Mouse (Mus musculus) CH12.LX (cell line): Measurements from ENCODE around the gene Bcdin3d. TPM values are rescaled to one million over a fixed set of nuclear protein-coding genes. Genes with fewer than 3 reads are reported as not detected.
A peak's percentile ranks its signal among the peaks of the same experiment; 100 is the strongest.

Experiments
- DNase-seq: peaks from one replicate; pipeline ENCODE4 v3.0.0-alpha.2; 2013; ENCODE audit errors: extremely low read depth
- H3K27ac ChIP-seq: 2 replicates; pipeline ENCODE4 v1.5.1; 2012; ENCODE audit warnings: low read depth, mild to moderate bottlenecking, control low read depth, moderate library complexity; ENCODE audit not compliant: insufficient read depth
- H3K27me3 ChIP-seq: replicated peaks from 2 replicates; pipeline ENCODE3; 2012; ENCODE audit warnings: inconsistent platforms
- H3K36me3 ChIP-seq, 2 experiments: replicated peaks in 1 of 2; 2 replicates each; pipeline versions ENCODE3 to v1.6.1; 2012; ENCODE audit warnings: inconsistent platforms in 1 of 2, low read length in 1 of 2, mild to moderate bottlenecking in 1 of 2, mixed read lengths in 1 of 2, moderate library complexity in 1 of 2; ENCODE audit not compliant: control insufficient read depth in 1 of 2, insufficient read depth in 1 of 2
- H3K4me1 ChIP-seq, 2 experiments: 2 replicates each; pipeline ENCODE4 v1.6.1; 2012; ENCODE audit warnings: inconsistent platforms in 1 of 2, moderate library complexity in 1 of 2; ENCODE audit not compliant: insufficient read depth in 2 of 2, control insufficient read depth in 1 of 2
- H3K4me2 ChIP-seq: 2 replicates; pipeline ENCODE4 v1.6.1; 2012; ENCODE audit warnings: low read depth, mild to moderate bottlenecking, control low read depth; ENCODE audit not compliant: poor library complexity, insufficient read depth, severe bottlenecking
- H3K4me3 ChIP-seq, 3 experiments: fragments of 150-350 bp in 1 of 3; sonication (generic) in 1 of 3; replicated peaks in 1 of 3; 2 replicates each; pipeline versions ENCODE3 to v1.5.1; 2011 to 2012; ENCODE audit warnings: low read depth in 2 of 3, low read length in 2 of 3, mild to moderate bottlenecking in 2 of 3, moderate library complexity in 2 of 3, control low read depth in 1 of 3, improper control_type of control experiment in 1 of 3, inconsistent platforms in 1 of 3, mixed read lengths in 1 of 3; ENCODE audit not compliant: poor library complexity in 1 of 3
- H3K79me2 ChIP-seq: replicated peaks from 2 replicates; pipeline ENCODE4 v1.6.1; 2012; ENCODE audit warnings: mild to moderate bottlenecking, moderate library complexity; ENCODE audit not compliant: control insufficient read depth, poor library complexity, insufficient read depth, severe bottlenecking; ENCODE audit errors: extremely low read depth
- H3K9ac ChIP-seq: 2 replicates; pipeline ENCODE4 v1.6.1; 2012; ENCODE audit warnings: low read depth, mild to moderate bottlenecking, control low read depth, moderate library complexity; ENCODE audit not compliant: insufficient read depth
- H3K9me3 ChIP-seq: replicated peaks from 2 replicates; pipeline ENCODE3; 2012; ENCODE audit warnings: low read length, inconsistent platforms, mixed read lengths
- BHLHE40 ChIP-seq: IDR thresholded peaks from 2 replicates; pipeline ENCODE4 v1.6.1; 2011; ENCODE audit warnings: mild to moderate bottlenecking, low read depth, low read length, improper control_type of control experiment
- CHD1 ChIP-seq: IDR thresholded peaks from 2 replicates; pipeline ENCODE4 v1.6.1; 2012; ENCODE audit warnings: low read depth, low read length, improper control_type of control experiment, inconsistent platforms
- CHD2 ChIP-seq: IDR thresholded peaks from 2 replicates; pipeline ENCODE4 v1.6.1; 2011; ENCODE audit warnings: low read length, improper control_type of control experiment
- CTCF ChIP-seq, 2 experiments: IDR thresholded peaks in 1 of 2; conservative IDR thresholded peaks in 1 of 2; 2 replicates each; pipeline ENCODE4 v1.5.1; 2011 to 2012; ENCODE audit warnings: low read depth in 2 of 2, low read length in 2 of 2, improper control_type of control experiment in 1 of 2, inconsistent platforms in 1 of 2, mild to moderate bottlenecking in 1 of 2, moderate library complexity in 1 of 2
- E2F4 ChIP-seq: IDR thresholded peaks from 2 replicates; pipeline ENCODE4 v1.6.1; 2011; ENCODE audit warnings: low read depth, low read length, improper control_type of control experiment; ENCODE audit not compliant: insufficient replicate concordance
- ELF1 ChIP-seq: IDR thresholded peaks from 2 replicates; pipeline ENCODE4 v1.6.1; 2014; ENCODE audit warnings: low read depth, mild to moderate bottlenecking, inconsistent platforms, low read length, improper control_type of control experiment
- EP300 ChIP-seq: IDR thresholded peaks from 2 replicates; pipeline ENCODE4 v1.6.1; 2011; ENCODE audit warnings: low read length, improper control_type of control experiment
- GABPA ChIP-seq: IDR thresholded peaks from 2 replicates; pipeline ENCODE4 v1.6.1; 2012; ENCODE audit warnings: low read depth, low read length, improper control_type of control experiment, inconsistent platforms; ENCODE audit not compliant: insufficient replicate concordance
- HCFC1 ChIP-seq: IDR thresholded peaks from 2 replicates; pipeline ENCODE4 v1.6.1; 2012; ENCODE audit warnings: low read depth, mild to moderate bottlenecking, inconsistent platforms, low read length, improper control_type of control experiment
- IRF4 ChIP-seq: IDR thresholded peaks from 2 replicates; pipeline ENCODE4 v1.6.1; 2014; ENCODE audit warnings: low read depth, mild to moderate bottlenecking, inconsistent platforms, low read length, improper control_type of control experiment
- JUN ChIP-seq: IDR thresholded peaks from 2 replicates; pipeline ENCODE4 v1.6.1; 2011; ENCODE audit warnings: low read depth, mild to moderate bottlenecking, low read length, improper control_type of control experiment, moderate library complexity; ENCODE audit not compliant: insufficient read depth
- JUND ChIP-seq: conservative IDR thresholded peaks from 2 replicates; pipeline ENCODE4 v1.6.1; 2011; ENCODE audit warnings: low read depth, low read length, improper control_type of control experiment
- KAT2A ChIP-seq: IDR thresholded peaks from 2 replicates; pipeline ENCODE4 v1.6.1; 2012; ENCODE audit warnings: low read length, improper control_type of control experiment, inconsistent platforms; ENCODE audit not compliant: insufficient replicate concordance
- MAFK ChIP-seq: IDR thresholded peaks from 2 replicates; pipeline ENCODE4 v1.6.1; 2011; ENCODE audit warnings: low read length, improper control_type of control experiment; ENCODE audit not compliant: insufficient replicate concordance
- MAX ChIP-seq: IDR thresholded peaks from 2 replicates; pipeline ENCODE4 v1.6.1; 2011; ENCODE audit warnings: low read length, improper control_type of control experiment
- MAZ ChIP-seq: IDR thresholded peaks from 2 replicates; pipeline ENCODE4 v1.6.1; 2012; ENCODE audit warnings: low read depth, mild to moderate bottlenecking, inconsistent platforms, low read length, improper control_type of control experiment, moderate library complexity
- MXI1 ChIP-seq: IDR thresholded peaks from 2 replicates; pipeline ENCODE4 v1.6.1; 2011; ENCODE audit warnings: mild to moderate bottlenecking, low read depth, low read length, improper control_type of control experiment
- MYC ChIP-seq: IDR thresholded peaks from 2 replicates; pipeline ENCODE4 v1.6.1; 2011; ENCODE audit warnings: low read depth, mild to moderate bottlenecking, improper control_type of control experiment, low read length
- NELFE ChIP-seq: IDR thresholded peaks from 2 replicates; pipeline ENCODE4 v1.6.1; 2011; ENCODE audit warnings: low read depth, low read length, improper control_type of control experiment
- PAX5 ChIP-seq: IDR thresholded peaks from 2 replicates; pipeline ENCODE4 v1.6.1; 2012; ENCODE audit warnings: low read length, inconsistent platforms, mixed read lengths
- POLR2A ChIP-seq: IDR thresholded peaks from 2 replicates; pipeline ENCODE4 v1.6.1; 2011; ENCODE audit warnings: low read depth, mild to moderate bottlenecking, improper control_type of control experiment, low read length
- RCOR1 ChIP-seq: conservative IDR thresholded peaks from 2 replicates; pipeline ENCODE4 v1.6.1; 2012; ENCODE audit warnings: low read depth, mild to moderate bottlenecking, inconsistent platforms, low read length, improper control_type of control experiment
- SIN3A ChIP-seq: IDR thresholded peaks from 2 replicates; pipeline ENCODE4 v1.6.1; 2012; ENCODE audit warnings: low read length, improper control_type of control experiment, inconsistent platforms
- TCF12 ChIP-seq: IDR thresholded peaks from 2 replicates; pipeline ENCODE4 v1.6.1; 2014; ENCODE audit warnings: low read depth, mild to moderate bottlenecking, inconsistent platforms, low read length, improper control_type of control experiment
- UBTF ChIP-seq: IDR thresholded peaks from 2 replicates; pipeline ENCODE4 v1.6.1; 2012; ENCODE audit warnings: low read depth, mild to moderate bottlenecking, inconsistent platforms, low read length, improper control_type of control experiment, moderate library complexity
- USF2 ChIP-seq: conservative IDR thresholded peaks from 2 replicates; pipeline ENCODE4 v1.6.1; 2011; ENCODE audit warnings: low read depth, low read length, improper control_type of control experiment
- ZC3H11A ChIP-seq: IDR thresholded peaks from 2 replicates; pipeline ENCODE4 v1.6.1; 2012; ENCODE audit warnings: low read depth, mild to moderate bottlenecking, inconsistent platforms, low read length, improper control_type of control experiment
- ZKSCAN1 ChIP-seq: IDR thresholded peaks from 2 replicates; pipeline ENCODE4 v1.6.1; 2012; ENCODE audit warnings: low read depth, inconsistent platforms, low read length, improper control_type of control experiment, borderline replicate concordance
- ZMIZ1 ChIP-seq: IDR thresholded peaks from 2 replicates; pipeline ENCODE4 v1.6.1; 2012; ENCODE audit warnings: low read depth, mild to moderate bottlenecking, inconsistent platforms, low read length, improper control_type of control experiment
- ZNF384 ChIP-seq: IDR thresholded peaks from 2 replicates; pipeline ENCODE4 v1.6.1; 2012; ENCODE audit warnings: low read depth, low read length, improper control_type of control experiment, inconsistent platforms
- dilution Hi-C: fragments of 300-500 bp; cut with MboI; formaldehyde crosslinking; loops from 2 replicates; pipeline ENCODE4 v1.14.3; 2020; ENCODE audit warnings: low sequenced_read_pairs; ENCODE audit not compliant: extremely low pct_unique_long_range_greater_than_20kb, extremely low pct_ligation_motif_present
- in situ Hi-C: fragments of 300-500 bp; cut with MboI; formaldehyde crosslinking; loops from 3 replicates; pipeline ENCODE4 v1.14.3; 2019; ENCODE audit warnings: low sequenced_read_pairs, low pct_ligation_motif_present, low pct_unique_long_range_greater_than_20kb, mixed read lengths
- polyA plus RNA-seq: library from polyadenylated mRNA; unstranded; fragments of >175 nt; gene quantifications from 2 replicates; pipeline ENCODE4 v1.2.1, GENCODE M21; 2012; ENCODE audit warnings: low read depth; ENCODE audit not compliant: insufficient read length
- total RNA-seq, 2 experiments: library from RNA; depleted of rRNA; stranded (reverse); fragments of 300-350 nt in 1 of 2; fragments of >200 nt in 1 of 2; gene quantifications; 2 replicates each; pipeline ENCODE4 v1.2.3; 2012 to 2014

The Bcdin3d gene
- total and polyA plus RNA-seq, 3 experiments: 13.8 to 15.3 (median 14.2) TPM

- dilution Hi-C loops: no loop called here
Measured at GRCm38 (mm10) chr15:99475814-99476213, 1.3 kb upstream of the Bcdin3d start.

GRCm38 (mm10) chr15:99473801-99474575 is 542 bp downstream of the Bcdin3d start:
- DNase-seq: peak; percentile 73
- TF ChIP-seq GABPA (no peak), ELF1 (no peak), MAFK (peak; percentile 53; the same call in 1 of the 2 replicates), ZNF384 (no peak), KAT2A (no peak), MYC (no peak), MAX (no peak), NELFE (no peak), USF2 (no peak), MXI1 (peak; percentile 10; the same call in 1 of the 2 replicates), CHD2 (no peak), EP300 (peak; percentile 59; the same call in 1 of the 2 replicates), JUND (no peak), UBTF (0 out of 2 replicates have a peak, but pooled peaks have one; percentile 28), SIN3A (peak; percentile 5; the same call in 1 of the 2 replicates), ZKSCAN1 (no peak), ZMIZ1 (0 out of 2 replicates have a peak, but pooled peaks have one; percentile 21), IRF4 (0 out of 2 replicates have a peak, but pooled peaks have one; percentile 21), CHD1 (no peak), RCOR1 (no peak), ZC3H11A (no peak), CTCF (conservative IDR thresholded peaks at IDR 0.05 in 1 of 2, IDR thresholded peaks at IDR 0.05 in 1 of 2; ENCODE audit: low read depth in 2 of 2, low read length in 2 of 2) (no peak), MAZ (no peak), JUN (no peak), BHLHE40 (peak; percentile 49; the same call in 1 of the 2 replicates), HCFC1 (no peak), POLR2A (no peak), TCF12 (0 out of 2 replicates have a peak, but pooled peaks have one; percentile 16), E2F4 (no peak), PAX5 (no peak)

More at GRCm38 (mm10) chr15:99475814-99476213, 1.3 kb upstream of the Bcdin3d start:
- Histone ChIP-seq H3K79me2 (0 out of 2 replicates have a peak, but pooled peaks cover 2% of the 10 kb centered on the region), H3K36me3 (peaks cover 0 to 6% of the 10 kb centered on the region in 2 experiments), H3K4me3 (no peak overlapping the region), H3K27ac (no peak overlapping the region), H3K4me1 (peaks cover 3 to 27% of the 10 kb centered on the region in 2 experiments; a peak in 3 of 4 replicates), H3K9me3 (peaks cover 11% of the 10 kb centered on the region), H3K9ac (no peak overlapping the region), H3K4me2 (no peak overlapping the region), H3K27me3 (no peaks in the 10 kb centered on the region)
- peak; percentile 64 for DNase-seq
- TF ChIP-seq CHD1 (no peak), ZC3H11A (no peak), PAX5 (no peak), MYC (peak; percentile 32; the same call in 1 of the 2 replicates)
- in situ Hi-C loops: no loop called here

More at GRCm38 (mm10) chr15:99473801-99474575, 542 bp downstream of the Bcdin3d start:
- Histone ChIP-seq H3K36me3 (peaks cover 10 to 24% of the 10 kb centered on the region in 2 experiments), H3K27ac (no peak overlapping the region), H3K79me2 (0 out of 2 replicates have a peak, but pooled peaks cover 2% of the 10 kb centered on the region), H3K4me3 (peak overlapping the region; percentile 69 to 88 (median 81)), H3K9ac (peak overlapping the region; percentile 95), H3K9me3 (peaks cover 6% of the 10 kb centered on the region), H3K27me3 (no peaks in the 10 kb centered on the region), H3K4me1 (peaks cover 3 to 28% of the 10 kb centered on the region in 2 experiments; a peak in 3 of 4 replicates), H3K4me2 (peak overlapping the region; percentile 69)
- dilution Hi-C loops: no loop called here
- in situ Hi-C loops: no loop called here
